Mouse (Mus musculus): Measurements from ENCODE around the gene Erp29. TPM values are rescaled to one million over a fixed set of nuclear protein-coding genes. Genes with fewer than 3 reads are reported as not detected.

Erp29 gene
- polyA plus RNA-seq, 1 experiment from 2014 or later, result 140 TPM

DNA sequence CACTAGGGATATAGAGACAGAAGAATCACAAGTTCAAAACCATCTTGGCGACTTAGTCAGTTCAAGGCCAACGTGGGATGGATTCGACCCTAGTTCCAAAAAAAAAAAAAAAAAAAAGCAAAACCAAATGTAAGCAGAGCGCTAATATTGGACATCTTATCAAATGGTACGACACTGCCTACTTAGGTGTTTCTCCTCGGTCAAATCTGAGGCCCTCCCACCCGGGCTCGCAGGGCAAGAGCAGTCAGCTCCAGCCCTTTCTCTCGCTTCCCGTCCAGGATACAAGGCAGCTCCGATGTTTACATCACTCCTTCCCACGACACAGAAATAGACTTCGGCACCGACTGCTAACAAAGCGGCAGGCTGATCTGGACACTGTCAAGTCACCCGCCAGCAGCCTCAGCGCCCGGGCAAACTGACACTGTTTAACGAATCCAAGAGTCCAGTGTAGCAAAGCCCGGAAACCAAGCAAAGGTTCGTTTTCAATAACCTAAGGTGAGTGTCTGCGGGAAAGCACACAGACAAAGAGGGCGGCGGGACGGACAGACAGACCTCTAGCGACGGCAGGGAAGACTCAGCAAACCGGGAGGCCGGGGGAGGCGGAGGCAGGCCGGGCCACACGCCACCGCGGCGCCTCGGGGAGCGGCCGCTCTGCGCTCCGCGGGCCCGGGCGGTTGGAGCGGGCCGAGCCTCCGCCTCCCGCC is 67.4 kb downstream of the Erp29 start:
- H3K4me2 ChIP-seq (replicated peaks; ENCODE audit: low read depth, low read length), result peak overlapping the region; percentile 68
- peak overlapping the region; percentile 76 for H3K4me3 ChIP-seq (ENCODE audit: low read depth, low read length)
- peak; percentile 70 for ATAC-seq (ENCODE audit: insufficient number of reproducible peaks, insufficient read depth, low FRiP score, low read depth)
- H3K36me3 ChIP-seq (ENCODE audit: control insufficient read depth, insufficient read depth, low read length), result peaks cover 10% of the 10 kb centered on the region; the same call in 1 of the 2 replicates
- H3K27ac ChIP-seq (ENCODE audit: low read length), result peak overlapping the region; percentile 85
- H3K4me1 ChIP-seq (ENCODE audit: control insufficient read depth, insufficient read depth, low read length), result peaks cover 8% of the 10 kb centered on the region; the same call in 1 of the 2 replicates
- WGBS, result 2% methylated on average over 45 of the region's 47 CpGs
- H3K27me3 ChIP-seq (ENCODE audit: control insufficient read depth, insufficient read depth, low read length), result no peaks in the 10 kb centered on the region
- no peaks in the 10 kb centered on the region; the same call in 1 of the 2 replicates for H3K9me3 ChIP-seq (ENCODE audit: control insufficient read depth, low read depth, low read length)
- peak overlapping the region; percentile 61 for H3K9ac ChIP-seq (replicated peaks; ENCODE audit: low read depth, low read length)

DNA sequence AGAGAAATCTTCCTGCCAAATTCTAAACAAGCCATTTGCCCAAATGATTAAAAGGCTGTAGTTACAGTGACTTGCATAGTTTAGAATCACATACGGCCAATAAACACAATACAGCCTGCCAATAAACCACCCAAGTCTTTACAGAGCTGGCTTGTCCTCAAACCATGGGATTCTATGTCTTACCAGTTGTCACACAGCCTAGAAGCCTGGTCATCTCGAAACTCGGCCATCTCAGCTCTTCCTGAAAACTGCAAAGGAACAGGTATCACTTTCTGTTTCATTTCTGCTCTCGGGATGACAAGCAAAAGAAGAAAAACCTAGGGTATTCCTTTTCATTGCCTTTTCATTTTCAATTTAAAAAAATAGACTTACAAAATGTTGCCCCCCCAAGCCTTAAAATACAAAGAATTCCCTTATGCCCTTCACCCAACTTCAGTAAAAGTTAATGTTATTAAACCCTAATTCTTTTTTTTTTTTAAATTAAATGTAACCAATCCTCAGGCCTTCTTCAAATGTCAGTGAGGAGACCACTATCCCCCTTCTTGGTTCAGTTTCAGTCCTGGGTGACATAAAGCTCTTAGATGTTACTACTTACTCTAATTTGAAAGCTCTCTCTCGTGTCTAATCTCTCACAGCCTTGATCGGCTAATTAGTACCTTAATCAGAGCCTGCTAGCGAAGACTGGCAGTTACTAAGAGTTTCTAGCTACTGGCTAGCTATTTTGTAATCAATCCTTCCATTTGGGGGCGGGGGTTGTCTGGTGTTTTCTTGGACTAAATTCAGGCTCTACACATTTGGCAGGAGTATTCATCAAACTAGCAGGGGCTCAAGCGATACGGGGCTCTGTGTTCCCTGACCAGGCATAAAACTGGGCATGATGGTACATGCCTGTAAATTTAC is 68.2 kb downstream of the Erp29 start:
- Histone ChIP-seq H3K4me3 (ENCODE audit: low read depth, low read length) (peak overlapping the region; percentile 76), H3K4me2 (replicated peaks; ENCODE audit: low read depth, low read length) (peak overlapping the region; percentile 68), H3K9ac (replicated peaks; ENCODE audit: low read depth, low read length) (no peak overlapping the region; the same call in 1 of the 2 replicates), H3K9me3 (ENCODE audit: control insufficient read depth, low read depth, low read length) (no peaks in the 10 kb centered on the region; the same call in 1 of the 2 replicates), H3K36me3 (ENCODE audit: control insufficient read depth, insufficient read depth, low read length) (peaks cover 10% of the 10 kb centered on the region; the same call in 1 of the 2 replicates), H3K27me3 (ENCODE audit: control insufficient read depth, insufficient read depth, low read length) (no peaks in the 10 kb centered on the region), H3K4me1 (ENCODE audit: control insufficient read depth, insufficient read depth, low read length) (peaks cover 8% of the 10 kb centered on the region; the same call in 1 of the 2 replicates), H3K27ac (ENCODE audit: low read length) (no peak overlapping the region; the same call in 1 of the 2 replicates)
- 52% methylated on average over 10 of the region's 10 CpGs for WGBS
- no peak for ATAC-seq (ENCODE audit: insufficient number of reproducible peaks, insufficient read depth, low FRiP score, low read depth)

DNA sequence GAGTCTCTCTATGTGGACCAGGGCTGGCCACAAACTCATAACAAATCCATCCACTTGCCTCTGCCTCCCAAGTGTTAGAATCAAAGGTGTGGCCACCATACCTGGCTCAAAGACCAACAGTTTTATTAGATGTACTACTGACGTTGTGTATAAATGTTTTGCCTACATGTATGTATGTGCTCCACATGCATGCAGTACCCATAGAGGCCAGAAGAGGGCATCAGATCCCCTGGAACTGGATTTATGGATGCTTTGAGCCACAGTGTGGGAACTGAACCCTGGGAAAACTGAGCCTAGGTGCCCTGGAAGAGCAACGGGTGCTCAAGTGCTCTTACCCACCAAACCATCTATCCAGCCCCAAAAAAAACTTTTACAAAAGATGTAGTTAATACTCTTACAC is 71.6 kb downstream of the Erp29 start:
- Histone ChIP-seq H3K4me2 (replicated peaks; ENCODE audit: low read depth, low read length) (no peak overlapping the region), H3K4me1 (ENCODE audit: control insufficient read depth, insufficient read depth, low read length) (peaks cover 4% of the 10 kb centered on the region; the same call in 1 of the 2 replicates), H3K9me3 (ENCODE audit: control insufficient read depth, low read depth, low read length) (no peaks in the 10 kb centered on the region; the same call in 1 of the 2 replicates), H3K4me3 (ENCODE audit: low read depth, low read length) (no peak overlapping the region), H3K27ac (ENCODE audit: low read length) (no peak overlapping the region), H3K36me3 (ENCODE audit: control insufficient read depth, insufficient read depth, low read length) (peaks cover 33% of the 10 kb centered on the region), H3K27me3 (ENCODE audit: control insufficient read depth, insufficient read depth, low read length) (no peaks in the 10 kb centered on the region), H3K9ac (replicated peaks; ENCODE audit: low read depth, low read length) (no peak overlapping the region)
- no peak for ATAC-seq (ENCODE audit: insufficient number of reproducible peaks, insufficient read depth, low FRiP score, low read depth)
- 91% methylated on average over 2 of the region's 2 CpGs for WGBS

DNA sequence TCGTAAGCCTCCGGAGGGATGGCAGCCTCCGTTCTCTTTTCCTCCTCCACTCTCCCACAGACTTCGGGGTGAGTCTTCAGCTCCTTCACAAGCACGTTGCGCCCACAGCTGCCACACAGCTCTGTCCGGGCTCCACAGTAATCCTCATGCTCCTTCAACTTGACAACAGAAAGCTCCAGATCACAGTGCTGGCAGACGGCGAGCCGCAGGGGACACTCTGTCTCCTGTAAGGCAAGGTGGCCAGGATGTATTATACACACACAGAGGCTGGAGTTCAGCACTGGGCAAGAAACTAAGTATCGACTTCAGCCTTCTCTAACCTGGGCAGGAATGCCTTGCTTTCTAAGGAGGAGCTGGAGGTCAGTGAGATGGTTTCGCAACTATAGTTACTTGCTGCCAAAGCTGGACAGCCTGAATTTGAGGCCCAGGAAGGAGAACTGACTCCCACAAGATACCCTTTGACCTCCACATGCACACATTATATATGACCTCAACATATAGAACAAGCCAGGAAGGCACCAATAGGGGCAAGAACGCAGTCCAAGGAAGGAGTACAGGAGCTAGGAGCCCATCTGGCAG is 73.5 kb downstream of the Erp29 start:
- Histone ChIP-seq H3K4me1 (ENCODE audit: control insufficient read depth, insufficient read depth, low read length) (no peaks in the 10 kb centered on the region), H3K4me3 (ENCODE audit: low read depth, low read length) (no peak overlapping the region), H3K27me3 (ENCODE audit: control insufficient read depth, insufficient read depth, low read length) (no peaks in the 10 kb centered on the region), H3K36me3 (ENCODE audit: control insufficient read depth, insufficient read depth, low read length) (peaks cover 49% of the 10 kb centered on the region), H3K9ac (replicated peaks; ENCODE audit: low read depth, low read length) (no peak overlapping the region), H3K9me3 (ENCODE audit: control insufficient read depth, low read depth, low read length) (no peaks in the 10 kb centered on the region; the same call in 1 of the 2 replicates), H3K4me2 (replicated peaks; ENCODE audit: low read depth, low read length) (no peak overlapping the region), H3K27ac (ENCODE audit: low read length) (no peak overlapping the region)
- ATAC-seq (ENCODE audit: insufficient number of reproducible peaks, insufficient read depth, low FRiP score, low read depth), result no peak
- 92% methylated on average over 13 of the region's 13 CpGs for WGBS

Other genes starting within 250 kb of the Erp29 start
- 726 and 741 TPM in 2 replicates for gene Rpl6, start 248.0 kb downstream of the Erp29 start, polyA plus RNA-seq (2014; fragmentation: Nextera tagmentation; extraction: Ambion mirVana)
- gene Hectd4, start 232.3 kb downstream of the Erp29 start, polyA plus RNA-seq (2014; fragmentation: Nextera tagmentation; extraction: Ambion mirVana), result 9.5 and 10.4 TPM in 2 replicates
- gene Trafd1, start 66.9 kb downstream of the Erp29 start, polyA plus RNA-seq (2014; fragmentation: Nextera tagmentation; extraction: Ambion mirVana), result 78.2 and 81.9 TPM in 2 replicates
- 41.0 and 42.1 TPM in 2 replicates for gene Naa25, start 54.6 kb downstream of the Erp29 start, polyA plus RNA-seq (2014; fragmentation: Nextera tagmentation; extraction: Ambion mirVana)
- gene Tmem116, start 613 bp downstream of the Erp29 start, polyA plus RNA-seq (2014; fragmentation: Nextera tagmentation; extraction: Ambion mirVana), result 1.9 and 3.2 TPM in 2 replicates
- 0.11 and 0.12 TPM in 2 replicates for gene Adam1b, start 50.9 kb upstream of the Erp29 start, polyA plus RNA-seq (2014; fragmentation: Nextera tagmentation; extraction: Ambion mirVana)
- gene Adam1a, start 93.0 kb upstream of the Erp29 start, polyA plus RNA-seq (2014; fragmentation: Nextera tagmentation; extraction: Ambion mirVana), result 2.2 and 3.3 TPM in 2 replicates
- gene Gm42878, start 93.0 kb upstream of the Erp29 start, polyA plus RNA-seq (2014; fragmentation: Nextera tagmentation; extraction: Ambion mirVana), result 0.87 TPM in 1 of 2 replicates, not detected in the other
- gene Mapkapk5, start 93.4 kb upstream of the Erp29 start, polyA plus RNA-seq (2014; fragmentation: Nextera tagmentation; extraction: Ambion mirVana), result 52.9 and 56.3 TPM in 2 replicates
- gene Aldh2, start 141.3 kb upstream of the Erp29 start, polyA plus RNA-seq (2014; fragmentation: Nextera tagmentation; extraction: Ambion mirVana), result 68.4 and 74.6 TPM in 2 replicates
- 2.2 and 2.7 TPM in 2 replicates for gene Acad12, start 166.4 kb upstream of the Erp29 start, polyA plus RNA-seq (2014; fragmentation: Nextera tagmentation; extraction: Ambion mirVana)
- 2.3 and 2.4 TPM in 2 replicates for gene Acad10, start 208.0 kb upstream of the Erp29 start, polyA plus RNA-seq (2014; fragmentation: Nextera tagmentation; extraction: Ambion mirVana)
- 30.8 and 31.7 TPM in 2 replicates for gene Brap, start 208.1 kb upstream of the Erp29 start, polyA plus RNA-seq (2014; fragmentation: Nextera tagmentation; extraction: Ambion mirVana)